Mouse (Mus musculus): Measurements from ENCODE around the gene Gm17334.
A peak's percentile ranks its signal among the peaks of the same experiment; 100 is the strongest.

The Gm17334 gene

GRCm38 (mm10) chr11:53737573-53737946, 35.4 kb downstream of the Gm17334 start:
- peak; percentile 30 for DNase-seq

- DNase-seq, result peak; percentile 37
Measured at GRCm38 (mm10) chr11:53736771-53737572, 36.0 kb downstream of the Gm17334 start.

- peak; percentile 73 for DNase-seq
Measured at GRCm38 (mm10) chr11:53735682-53736245, 37.2 kb downstream of the Gm17334 start.

- no peak for DNase-seq
Measured at GRCm38 (mm10) chr11:53734970-53735681, 37.9 kb downstream of the Gm17334 start.

- no peak for DNase-seq
Measured at GRCm38 (mm10) chr11:53734431-53734830, 38.6 kb downstream of the Gm17334 start.

- DNase-seq, result no peak
Measured at GRCm38 (mm10) chr11:53733824-53734223, 39.2 kb downstream of the Gm17334 start.

- DNase-seq, result no peak
Measured at GRCm38 (mm10) chr11:53732244-53732643, 40.7 kb downstream of the Gm17334 start.

- no peak for DNase-seq
Measured at GRCm38 (mm10) chr11:53731457-53731856, 41.5 kb downstream of the Gm17334 start.

Data from cerebellum, adult 9-11 months (tissue).